Mouse (Mus musculus): ENCODE data around the gene Magi1. TPM values are rescaled to one million over a fixed set of nuclear protein-coding genes. Genes with fewer than 3 reads are reported as not detected.

The Magi1 gene
- polyA plus RNA-seq, 1 experiment = 3.4 TPM

DNA sequence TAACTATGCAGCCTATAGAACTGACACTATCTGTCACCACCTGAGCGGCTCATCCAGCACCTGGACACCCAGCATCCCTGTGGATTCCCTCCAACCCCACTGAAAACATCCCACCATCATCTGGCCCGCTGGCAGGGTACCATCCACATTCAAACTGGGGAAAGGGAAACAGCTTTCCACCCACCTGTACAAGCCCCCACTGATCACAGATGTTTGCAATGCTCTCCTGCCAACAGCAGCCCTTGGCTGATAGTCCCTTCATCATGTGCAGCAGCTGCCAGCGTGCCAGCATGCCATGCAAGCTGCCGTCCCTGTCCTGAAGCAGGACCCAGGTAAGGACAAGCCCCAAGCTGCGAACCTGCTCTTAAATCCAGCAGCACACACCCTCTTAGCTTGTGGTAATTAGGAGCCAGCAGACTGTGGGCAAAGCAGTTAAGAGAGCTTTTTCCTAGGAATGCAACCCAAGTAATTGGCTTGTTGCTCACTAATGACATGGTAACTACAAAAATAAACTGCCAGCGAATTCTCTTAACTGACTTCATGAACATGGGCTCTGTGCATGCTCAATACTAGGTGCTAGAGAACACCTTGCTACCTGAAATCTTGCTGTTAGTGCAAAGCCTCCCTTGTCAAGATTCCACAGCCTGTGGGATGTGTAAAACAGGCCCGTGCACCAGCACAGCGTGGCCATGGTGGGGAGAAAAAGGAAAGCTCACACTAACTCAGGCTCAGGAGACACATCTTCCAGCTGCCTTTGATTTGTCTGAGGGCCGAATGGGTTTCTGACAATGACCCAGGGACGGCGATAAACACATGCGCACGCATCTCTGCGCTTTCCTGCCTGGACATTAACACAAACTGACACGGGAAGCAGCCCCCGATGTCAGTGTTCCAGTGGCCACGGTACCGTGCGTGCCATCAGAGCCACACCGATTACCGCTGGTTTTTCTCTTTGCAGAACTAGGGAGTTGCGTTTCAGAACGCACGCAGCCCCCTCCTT lies 568.2 kb downstream of the Magi1 start:
- TF ChIP-seq TCF3 (IDR thresholded peaks at IDR 0.05; ENCODE audit: insufficient read length, low read depth) (no peak), CEBPB (IDR thresholded peaks at IDR 0.05; ENCODE audit: insufficient read depth, poor library complexity, severe bottlenecking) (no peak), E2F4 (IDR thresholded peaks at IDR 0.05; ENCODE audit: insufficient read depth) (no peak), MYOG (IDR thresholded peaks at IDR 0.05; ENCODE audit: control insufficient read depth in 1 of 3, insufficient read depth in 1 of 3, insufficient read length in 2 of 3, low read depth in 2 of 3) (no peak), POLR2A (IDR thresholded peaks at IDR 0.05; ENCODE audit: insufficient read length, low read depth) (no peak), POLR2AphosphoS2 (IDR thresholded peaks at IDR 0.05; ENCODE audit: insufficient read length, low read depth) (no peak), TCF12 (IDR thresholded peaks at IDR 0.05; ENCODE audit: insufficient read depth, poor library complexity, severe bottlenecking) (no peak), USF1 (IDR thresholded peaks at IDR 0.05; ENCODE audit: low read depth) (no peak), REST (IDR thresholded peaks at IDR 0.05; ENCODE audit: insufficient read depth, insufficient read length) (no peak), MAX (IDR thresholded peaks at IDR 0.05; ENCODE audit: low read depth) (no peak), SRF (IDR thresholded peaks at IDR 0.05; ENCODE audit: control insufficient read depth, insufficient read length, low read depth) (no peak), MYOD1 (IDR thresholded peaks at IDR 0.05; ENCODE audit: control insufficient read depth in 1 of 3, insufficient read length in 2 of 3, low read depth in 2 of 3) (no peak)
- no peaks in the 10 kb centered on the region for H3K79me2 ChIP-seq (ENCODE audit: control insufficient read depth, insufficient read depth)
- H3K4me3 ChIP-seq = no peak overlapping the region

DNA sequence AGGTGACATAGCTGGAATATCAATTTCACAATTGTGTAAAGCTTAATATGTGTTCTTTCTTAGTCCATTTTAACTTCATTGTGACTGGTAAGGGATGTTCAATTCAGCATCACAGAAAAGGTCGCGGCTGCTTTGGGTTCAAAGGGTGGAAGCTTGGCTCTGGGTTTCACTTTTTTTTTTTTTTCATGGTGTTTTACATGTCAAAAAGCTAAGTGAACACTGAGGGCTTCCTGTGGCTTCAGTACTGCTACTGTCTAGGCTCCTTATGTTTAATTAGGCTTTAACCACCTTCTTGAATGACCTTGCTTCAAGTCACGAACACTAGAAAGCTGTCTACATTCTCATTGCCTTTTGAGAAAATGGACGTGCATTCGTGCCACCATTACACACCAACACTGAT lies 579.4 kb downstream of the Magi1 start:
- TF ChIP-seq POLR2AphosphoS2 (IDR thresholded peaks at IDR 0.05; ENCODE audit: insufficient read length, low read depth) = no peak
- TF ChIP-seq TCF3 (IDR thresholded peaks at IDR 0.05; ENCODE audit: insufficient read length, low read depth) = no peak
- Histone ChIP-seq H3K79me2 (ENCODE audit: control insufficient read depth, insufficient read depth) (no peaks in the 10 kb centered on the region), H3K4me3 (no peak overlapping the region), H3K27me3 (ENCODE audit: control insufficient read depth, insufficient read depth, insufficient read length) (no peaks in the 10 kb centered on the region), H3ac (ENCODE audit: control insufficient read depth, insufficient read length) (no peak overlapping the region), H3K4me2 (ENCODE audit: low read depth) (no peak overlapping the region), H3K36me3 (ENCODE audit: control insufficient read depth, insufficient read depth) (no peaks in the 10 kb centered on the region)

More for the DNA sequence above, 568.2 kb downstream of the Magi1 start:
- no peaks in the 10 kb centered on the region for H3K36me3 ChIP-seq (ENCODE audit: control insufficient read depth, insufficient read depth)
- no peak overlapping the region for H3ac ChIP-seq (ENCODE audit: control insufficient read depth, insufficient read length)
- no peak overlapping the region for H3K4me2 ChIP-seq (ENCODE audit: low read depth)
- H3K27me3 ChIP-seq (ENCODE audit: control insufficient read depth, insufficient read depth, insufficient read length) = no peaks in the 10 kb centered on the region

DNA sequence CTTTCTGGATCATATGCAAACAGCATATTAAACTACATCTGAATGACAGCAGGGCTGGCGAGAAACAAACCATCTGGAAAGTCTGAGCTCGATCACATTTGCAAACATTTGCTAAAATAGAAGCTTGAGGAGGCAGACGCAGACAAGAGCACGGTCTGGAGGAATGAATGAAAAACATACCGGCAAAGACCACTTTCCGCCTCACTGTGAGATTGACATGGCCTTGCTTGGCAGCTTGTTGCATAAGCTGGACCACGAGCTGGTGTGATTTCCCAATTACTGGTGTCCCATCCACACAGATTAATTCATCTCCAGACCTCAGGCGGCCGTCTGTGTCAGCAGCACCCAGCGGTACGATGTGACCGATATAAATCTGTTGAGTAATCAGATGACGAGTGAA lies 584.3 kb downstream of the Magi1 start:
- no peaks in the 10 kb centered on the region for H3K27me3 ChIP-seq (ENCODE audit: control insufficient read depth, insufficient read depth, insufficient read length)
- no peak overlapping the region for H3K4me3 ChIP-seq
- no peak overlapping the region for H3K4me2 ChIP-seq (ENCODE audit: low read depth)
- TF ChIP-seq POLR2AphosphoS2 (IDR thresholded peaks at IDR 0.05; ENCODE audit: insufficient read length, low read depth) = no peak
- TF ChIP-seq POLR2A (IDR thresholded peaks at IDR 0.05; ENCODE audit: insufficient read length, low read depth) = no peak
- H3ac ChIP-seq (ENCODE audit: control insufficient read depth, insufficient read length) = no peak overlapping the region
- H3K79me2 ChIP-seq (ENCODE audit: control insufficient read depth, insufficient read depth) = no peaks in the 10 kb centered on the region
- H3K36me3 ChIP-seq (ENCODE audit: control insufficient read depth, insufficient read depth) = no peaks in the 10 kb centered on the region

DNA sequence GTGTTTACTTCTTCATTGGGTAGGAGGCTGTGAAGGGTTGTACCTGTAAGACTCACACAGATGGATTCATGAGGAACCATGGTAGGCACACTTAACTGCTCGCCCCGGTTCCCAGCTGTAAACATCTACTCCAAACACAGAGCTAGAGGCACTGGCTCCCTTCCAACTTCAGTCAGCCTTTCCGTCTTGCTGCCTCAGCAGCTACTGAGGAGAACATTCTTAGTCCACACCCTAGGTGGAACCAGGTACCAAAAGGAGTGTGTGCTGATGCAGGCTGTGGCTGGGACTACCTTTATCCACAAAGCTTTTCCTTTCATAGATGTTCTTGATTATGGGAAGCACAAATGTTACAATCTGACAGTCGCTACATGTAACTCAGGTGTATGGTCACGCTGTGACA lies 585.8 kb downstream of the Magi1 start:
- TF ChIP-seq USF1 (IDR thresholded peaks at IDR 0.05; ENCODE audit: low read depth) (no peak), MYOG (IDR thresholded peaks at IDR 0.05; ENCODE audit: control insufficient read depth in 1 of 3, insufficient read depth in 1 of 3, insufficient read length in 2 of 3, low read depth in 2 of 3) (no peak), POLR2AphosphoS2 (IDR thresholded peaks at IDR 0.05; ENCODE audit: insufficient read length, low read depth) (no peak), REST (IDR thresholded peaks at IDR 0.05; ENCODE audit: insufficient read depth, insufficient read length) (no peak), TCF12 (IDR thresholded peaks at IDR 0.05; ENCODE audit: insufficient read depth, poor library complexity, severe bottlenecking) (no peak), CEBPB (IDR thresholded peaks at IDR 0.05; ENCODE audit: insufficient read depth, poor library complexity, severe bottlenecking) (no peak), TCF3 (IDR thresholded peaks at IDR 0.05; ENCODE audit: insufficient read length, low read depth) (no peak), E2F4 (IDR thresholded peaks at IDR 0.05; ENCODE audit: insufficient read depth) (no peak), POLR2A (IDR thresholded peaks at IDR 0.05; ENCODE audit: insufficient read length, low read depth) (no peak)
- no peaks in the 10 kb centered on the region for H3K36me3 ChIP-seq (ENCODE audit: control insufficient read depth, insufficient read depth)

DNA sequence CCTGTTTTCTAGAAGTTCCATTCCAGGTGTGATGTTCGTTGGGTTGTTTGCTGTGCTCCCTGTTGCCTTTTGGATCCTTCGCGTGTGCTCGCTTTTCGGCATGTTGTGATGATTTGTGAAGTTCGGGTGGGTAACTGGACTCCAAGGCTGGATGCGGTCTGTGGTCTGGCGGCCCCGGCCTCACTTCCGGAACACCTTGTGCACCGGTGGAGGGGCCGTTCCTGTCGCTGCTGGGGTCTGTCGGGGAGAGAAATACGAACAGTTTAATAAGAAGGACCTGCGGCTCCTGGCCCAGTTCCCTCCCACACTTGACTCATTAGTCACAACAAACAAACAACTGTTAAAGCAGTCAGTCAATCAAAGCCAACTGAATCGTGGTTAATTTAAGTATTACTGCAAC lies 605.0 kb downstream of the Magi1 start:
- Histone ChIP-seq H3K4me3 (no peak overlapping the region), H3K36me3 (ENCODE audit: control insufficient read depth, insufficient read depth) (no peaks in the 10 kb centered on the region), H3K4me2 (ENCODE audit: low read depth) (no peak overlapping the region), H3ac (ENCODE audit: control insufficient read depth, insufficient read length) (no peak overlapping the region), H3K79me2 (ENCODE audit: control insufficient read depth, insufficient read depth) (no peaks in the 10 kb centered on the region), H3K27me3 (ENCODE audit: control insufficient read depth, insufficient read depth, insufficient read length) (no peaks in the 10 kb centered on the region)
- TF ChIP-seq MYOD1 (IDR thresholded peaks at IDR 0.05; ENCODE audit: control insufficient read depth in 1 of 3, insufficient read length in 2 of 3, low read depth in 2 of 3) (no peak), USF1 (IDR thresholded peaks at IDR 0.05; ENCODE audit: low read depth) (no peak), SRF (IDR thresholded peaks at IDR 0.05; ENCODE audit: control insufficient read depth, insufficient read length, low read depth) (no peak), TCF3 (IDR thresholded peaks at IDR 0.05; ENCODE audit: insufficient read length, low read depth) (no peak), REST (IDR thresholded peaks at IDR 0.05; ENCODE audit: insufficient read depth, insufficient read length) (no peak), POLR2A (IDR thresholded peaks at IDR 0.05; ENCODE audit: insufficient read length, low read depth) (no peak), TCF12 (IDR thresholded peaks at IDR 0.05; ENCODE audit: insufficient read depth, poor library complexity, severe bottlenecking) (no peak), POLR2AphosphoS2 (IDR thresholded peaks at IDR 0.05; ENCODE audit: insufficient read length, low read depth) (no peak), MYOG (IDR thresholded peaks at IDR 0.05; ENCODE audit: control insufficient read depth in 1 of 3, insufficient read depth in 1 of 3, insufficient read length in 2 of 3, low read depth in 2 of 3) (no peak), CEBPB (IDR thresholded peaks at IDR 0.05; ENCODE audit: insufficient read depth, poor library complexity, severe bottlenecking) (no peak), E2F4 (IDR thresholded peaks at IDR 0.05; ENCODE audit: insufficient read depth) (no peak), MAX (IDR thresholded peaks at IDR 0.05; ENCODE audit: low read depth) (no peak)

More for the DNA sequence above, 585.8 kb downstream of the Magi1 start:
- no peak overlapping the region for H3K4me3 ChIP-seq
- H3K4me2 ChIP-seq (ENCODE audit: low read depth) = no peak overlapping the region
- no peaks in the 10 kb centered on the region for H3K27me3 ChIP-seq (ENCODE audit: control insufficient read depth, insufficient read depth, insufficient read length)
- H3ac ChIP-seq (ENCODE audit: control insufficient read depth, insufficient read length) = no peak overlapping the region
- no peaks in the 10 kb centered on the region for H3K79me2 ChIP-seq (ENCODE audit: control insufficient read depth, insufficient read depth)

Data from myocyte (in vitro differentiated cells).